Mouse (Mus musculus) forebrain, embryonic 14.5 days (tissue): ENCODE measurements around the gene Sema7a. TPM values are rescaled to one million over a fixed set of nuclear protein-coding genes. Genes with fewer than 3 reads are reported as not detected.

Experiments used
- ATAC-seq: fragments of 200-750 bp; cut with Nextera tagmentation; 2 replicates; pipeline ENCODE4 v1.8.0; 2017; ENCODE audit warnings: mild to moderate bottlenecking, moderate library complexity
- DNase-seq: peaks from one replicate; pipeline ENCODE4 v3.0.0-alpha.2; 2015; ENCODE audit warnings: low spot score
- H3K27ac ChIP-seq: fragments of 300-500 bp; sonication (generic); 2 replicates; pipeline ENCODE4 v1.5.1; 2014; ENCODE audit warnings: low read depth, mild to moderate bottlenecking, control low read depth, low read length, moderate library complexity
- H3K27me3 ChIP-seq: fragments of 300-500 bp; sonication (generic); replicated peaks from 2 replicates; pipeline ENCODE4 v1.6.1; 2014; ENCODE audit warnings: low read length, control low read depth, mixed read lengths; ENCODE audit not compliant: control insufficient read depth, insufficient read depth
- H3K36me3 ChIP-seq: fragments of 300-500 bp; sonication (generic); 2 replicates; pipeline ENCODE4 v1.6.1; 2014; ENCODE audit warnings: low read length, control low read depth; ENCODE audit not compliant: control insufficient read depth, insufficient read depth
- H3K4me1 ChIP-seq: fragments of 300-500 bp; sonication (generic); 2 replicates; pipeline ENCODE4 v1.6.1; 2014; ENCODE audit warnings: antibody characterized with exemption, low read length, control low read depth; ENCODE audit not compliant: control insufficient read depth, insufficient read depth
- H3K4me2 ChIP-seq: fragments of 300-500 bp; sonication (generic); 2 replicates; pipeline ENCODE4 v1.6.1; 2014; ENCODE audit warnings: mild to moderate bottlenecking, control low read depth, low read length
- H3K4me3 ChIP-seq: fragments of 300-500 bp; sonication (generic); 2 replicates; pipeline ENCODE4 v1.5.1; 2014; ENCODE audit warnings: low read depth, low read length, control low read depth
- H3K9ac ChIP-seq: fragments of 300-500 bp; sonication (generic); 2 replicates; pipeline ENCODE4 v1.6.1; 2014; ENCODE audit warnings: mild to moderate bottlenecking, low read length, control low read depth, moderate library complexity
- H3K9me3 ChIP-seq: fragments of 300-500 bp; sonication (generic); replicated peaks from 2 replicates; pipeline ENCODE4 v1.6.1; 2016; ENCODE audit warnings: low read length, control low read depth, mixed read lengths; ENCODE audit not compliant: control insufficient read depth
- WGBS: fragments of 180-500 bp; shearing (Covaris S2); extraction: QIAGEN DNeasy Blood & Tissue Kit; methylation state at CpG from one replicate; pipeline ENCODE4 v1.1.7; 2014; 5-methylcytosine and 5-hydroxymethylcytosine counted together
- polyA plus RNA-seq: library from polyadenylated mRNA; unstranded; fragments of >200 nt; fragmentation: Nextera tagmentation; extraction: Ambion mirVana; gene quantifications from 2 replicates; pipeline ENCODE4 v1.2.1, GENCODE M21; 2014

Sema7a gene
- polyA plus RNA-seq, 1 experiment from 2014 or later, result 3.6 TPM

DNA sequence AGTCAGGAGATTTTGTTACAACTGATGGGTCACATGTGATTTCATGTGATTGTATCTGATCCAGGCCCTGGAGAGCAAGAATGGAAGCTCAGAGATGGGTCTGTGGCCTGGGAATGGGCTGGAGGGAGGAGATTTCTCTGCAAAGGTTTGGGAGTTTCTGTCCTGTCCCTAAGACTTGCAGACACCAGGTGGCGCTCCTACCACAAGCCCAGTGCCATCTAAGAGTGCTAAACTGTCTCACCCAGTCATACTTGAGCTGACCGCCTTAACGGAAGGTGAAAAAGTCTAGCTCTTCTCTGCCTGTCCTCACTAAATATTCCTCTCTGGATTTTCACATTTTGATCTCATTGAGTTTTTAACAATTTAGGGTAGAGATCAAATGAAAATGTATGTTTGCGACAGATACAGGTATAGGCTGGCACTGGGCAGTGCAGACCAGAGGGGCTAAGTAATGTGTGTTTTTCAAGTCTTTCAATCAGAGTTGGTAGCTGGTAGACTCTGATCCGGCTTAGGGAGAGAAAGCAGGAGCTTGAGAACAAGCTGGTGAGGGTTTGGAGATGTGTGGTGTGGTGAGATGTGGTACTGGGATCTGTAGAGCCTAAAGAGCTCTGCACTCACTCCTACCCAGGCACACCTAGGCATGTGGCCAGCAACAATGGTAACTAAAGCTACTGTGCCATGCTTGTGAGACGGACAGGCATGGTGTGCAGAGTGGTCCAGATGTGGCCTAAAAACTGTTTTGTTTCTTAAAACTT, 4.1 kb upstream of the Sema7a start:
- no peak overlapping the region for H3K27ac ChIP-seq
- H3K4me3 ChIP-seq, result no peak overlapping the region
- H3K9me3 ChIP-seq, result no peaks in the 10 kb centered on the region
- H3K27me3 ChIP-seq, result no peaks in the 10 kb centered on the region
- H3K36me3 ChIP-seq, result no peaks in the 10 kb centered on the region; the same call in 1 of the 2 replicates
- H3K9ac ChIP-seq, result no peak overlapping the region
- no peak overlapping the region for H3K4me2 ChIP-seq
- peaks cover 7% of the 10 kb centered on the region for H3K4me1 ChIP-seq
- DNase-seq (peak; percentile 88), ATAC-seq (no peak)
- WGBS, result 30% methylated on average over 6 of the region's 6 CpGs

DNA sequence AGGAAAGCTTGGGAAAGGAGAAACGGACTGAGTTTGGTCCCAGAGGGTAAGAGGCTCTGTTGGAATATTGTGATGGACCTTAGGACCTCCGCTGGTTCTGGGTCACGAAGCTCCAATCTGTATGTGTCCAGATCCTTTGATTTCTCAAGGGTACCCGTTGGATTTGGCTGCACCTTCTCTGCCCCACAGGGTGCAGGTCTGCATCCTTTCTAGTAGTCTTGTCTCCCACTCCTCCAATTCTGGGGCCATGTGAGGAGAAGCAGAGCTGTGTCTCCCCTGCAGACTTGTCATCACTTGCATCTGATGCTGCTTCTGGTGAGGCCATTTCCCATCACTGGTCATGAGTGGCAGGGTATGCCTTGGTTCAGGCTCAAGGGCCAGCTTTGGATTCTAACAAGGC, 2.7 kb upstream of the Sema7a start:
- Histone ChIP-seq H3K27ac (no peak overlapping the region), H3K4me2 (no peak overlapping the region), H3K4me3 (no peak overlapping the region), H3K36me3 (no peaks in the 10 kb centered on the region), H3K9ac (no peak overlapping the region), H3K4me1 (peaks cover 12% of the 10 kb centered on the region), H3K9me3 (no peaks in the 10 kb centered on the region), H3K27me3 (no peaks in the 10 kb centered on the region; the same call in 1 of the 2 replicates)
- DNase-seq (no peak), ATAC-seq (no peak)
- WGBS, result 88% methylated on average over 4 of the region's 4 CpGs

DNA sequence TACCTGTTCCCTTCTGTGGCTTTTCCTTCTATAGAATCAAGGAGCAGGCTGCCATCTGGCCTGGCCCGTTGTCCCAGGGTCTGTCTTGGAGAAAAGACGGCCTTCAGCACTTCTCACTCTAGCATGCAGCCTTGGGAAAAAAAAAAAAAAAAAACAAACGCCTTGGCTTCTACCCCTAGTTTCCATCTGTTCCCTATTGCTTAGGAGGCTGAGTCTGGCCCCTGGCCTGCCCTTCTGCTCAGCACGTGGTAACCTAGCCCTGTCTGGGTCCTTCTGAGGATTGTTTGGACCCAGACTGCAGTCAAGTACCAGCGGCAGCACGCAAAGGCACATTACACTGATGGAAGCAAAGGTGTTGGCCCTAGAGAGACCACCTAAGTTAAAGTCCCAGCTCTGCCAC, 2.3 kb upstream of the Sema7a start:
- Histone ChIP-seq H3K4me1 (peaks cover 15% of the 10 kb centered on the region), H3K27ac (no peak overlapping the region), H3K4me3 (no peak overlapping the region), H3K36me3 (no peaks in the 10 kb centered on the region), H3K9me3 (no peaks in the 10 kb centered on the region), H3K9ac (no peak overlapping the region), H3K4me2 (no peak overlapping the region), H3K27me3 (no peaks in the 10 kb centered on the region; the same call in 1 of the 2 replicates)
- DNase-seq (no peak), ATAC-seq (no peak)
- WGBS, result 52% methylated on average over 6 of the region's 6 CpGs

DNA sequence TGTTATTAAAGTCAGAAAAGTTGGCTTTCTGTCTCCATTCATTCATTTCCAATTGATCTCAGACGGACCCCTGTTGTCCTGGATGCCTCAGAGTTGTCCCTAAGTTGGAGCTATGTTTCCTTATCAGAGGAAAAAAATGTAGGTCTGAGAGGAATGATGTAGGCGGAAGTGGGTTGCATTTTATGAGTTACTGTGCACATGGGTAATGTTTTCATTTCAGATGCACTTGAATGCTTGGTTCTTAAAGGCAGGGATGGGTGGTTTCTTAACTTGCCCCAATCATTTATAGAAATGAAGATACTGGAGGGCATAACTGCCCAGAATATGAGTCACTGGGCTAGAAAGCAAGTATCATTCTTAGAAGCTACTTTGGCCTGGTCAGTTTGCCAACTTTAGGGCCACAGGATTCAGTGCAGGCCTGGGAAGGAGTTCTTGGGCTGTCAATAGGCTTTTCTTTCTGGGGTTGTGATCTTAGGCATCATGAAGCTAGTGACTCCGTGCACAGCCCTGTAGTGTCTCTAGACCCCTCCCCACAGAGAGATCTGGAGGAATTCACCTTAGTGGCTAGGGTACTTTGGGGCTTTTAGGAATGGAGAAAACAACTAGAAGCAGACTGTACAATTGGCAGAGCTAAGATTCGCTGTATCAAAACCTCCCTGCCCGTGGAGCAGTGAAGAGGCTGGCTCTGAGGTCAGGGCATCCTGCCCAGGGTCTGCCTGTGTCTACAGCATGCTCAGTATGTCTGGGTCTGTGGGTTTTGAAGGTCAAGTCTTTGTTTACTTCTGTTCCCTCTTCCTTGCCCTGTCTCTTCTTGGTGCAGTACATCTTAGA, 1.5 kb upstream of the Sema7a start:
- ATAC-seq, result no peak
- WGBS, result 79% methylated on average over 5 of the region's 5 CpGs
- H3K4me1 ChIP-seq, result peaks cover 19% of the 10 kb centered on the region
- H3K27me3 ChIP-seq, result no peaks in the 10 kb centered on the region; the same call in 1 of the 2 replicates
- peak overlapping the region; percentile 88; the same call in 1 of the 2 replicates for H3K4me2 ChIP-seq
- no peak overlapping the region for H3K4me3 ChIP-seq
- H3K9ac ChIP-seq, result no peak overlapping the region
- no peak for DNase-seq
- H3K36me3 ChIP-seq, result no peaks in the 10 kb centered on the region
- H3K27ac ChIP-seq, result peak overlapping the region; percentile 30; the same call in 1 of the 2 replicates
- H3K9me3 ChIP-seq, result no peaks in the 10 kb centered on the region

DNA sequence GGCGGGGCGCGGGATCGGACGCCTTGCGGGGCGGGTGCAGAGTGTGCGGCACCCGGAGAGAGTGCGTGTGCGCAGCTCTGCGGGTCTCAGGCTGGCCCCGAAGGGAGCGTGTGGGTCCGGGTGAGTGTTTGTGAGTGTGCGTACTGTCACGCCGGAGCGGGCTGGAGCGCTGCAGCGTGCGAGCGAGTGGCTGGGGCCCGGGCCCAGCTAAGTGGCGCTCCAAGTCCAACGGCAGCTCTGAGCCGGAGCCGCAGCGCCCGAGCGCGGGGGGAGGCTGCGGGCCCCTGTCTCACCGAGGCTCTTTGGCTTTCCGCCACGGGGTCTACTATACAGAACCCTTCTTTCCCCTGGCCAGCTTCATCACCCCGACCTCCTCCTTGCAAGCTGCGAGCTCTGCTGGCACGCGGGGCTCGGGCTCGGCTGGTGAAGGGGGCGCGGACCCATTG, 460 bp downstream of the Sema7a start:
- ATAC-seq (peak; percentile 66), DNase-seq (peak; percentile 75)
- WGBS, result under 1% methylated on average over 39 of the region's 44 CpGs
- Histone ChIP-seq H3K9me3 (no peaks in the 10 kb centered on the region), H3K4me1 (peaks cover 19% of the 10 kb centered on the region), H3K36me3 (no peaks in the 10 kb centered on the region), H3K9ac (peak overlapping the region; percentile 91), H3K4me2 (peak overlapping the region; percentile 88), H3K27ac (peak overlapping the region; percentile 95), H3K27me3 (no peaks in the 10 kb centered on the region; the same call in 1 of the 2 replicates), H3K4me3 (peak overlapping the region; percentile 81)

DNA sequence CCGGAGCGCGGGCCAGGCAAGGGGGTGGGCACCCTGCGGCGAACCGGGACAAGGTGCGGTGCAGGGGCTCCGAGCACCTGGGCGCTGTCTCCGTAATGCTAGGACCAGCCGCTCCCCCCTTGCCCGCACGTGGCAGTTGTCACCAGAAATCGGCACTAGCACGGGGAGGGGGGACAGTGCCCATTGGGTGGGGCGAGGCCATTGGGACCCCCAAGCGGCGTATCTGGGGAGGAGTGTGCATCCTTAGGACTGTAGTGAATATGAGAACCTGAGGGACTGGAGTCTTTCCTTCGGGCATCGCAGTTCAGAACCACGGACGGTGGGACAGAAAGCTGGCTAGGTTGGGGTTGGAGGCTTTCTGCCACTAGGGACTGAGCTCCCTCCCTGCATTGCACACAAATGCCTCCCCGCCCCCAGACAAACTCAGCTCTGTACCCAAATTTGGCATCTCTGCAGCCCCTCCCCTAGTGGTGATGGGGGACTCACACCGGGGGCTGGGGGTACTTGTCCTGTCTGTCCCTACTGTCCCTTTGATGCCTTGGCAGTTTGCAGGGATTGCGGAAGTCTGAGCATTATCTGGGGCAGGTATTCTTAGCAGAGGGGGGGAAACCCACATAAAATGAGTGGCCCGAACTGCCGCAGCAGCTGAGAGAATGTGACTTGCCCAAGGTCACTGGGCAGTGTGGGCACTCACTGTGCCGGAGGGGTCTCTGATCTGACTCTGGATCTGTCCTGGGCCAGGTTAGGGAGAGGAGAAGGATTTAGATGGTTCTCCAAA, 1.1 kb downstream of the Sema7a start:
- Histone ChIP-seq H3K36me3 (no peaks in the 10 kb centered on the region), H3K4me2 (peak overlapping the region; percentile 88), H3K4me3 (peak overlapping the region; percentile 81), H3K9me3 (no peaks in the 10 kb centered on the region), H3K27ac (peak overlapping the region; percentile 95), H3K4me1 (peaks cover 21% of the 10 kb centered on the region), H3K9ac (peak overlapping the region; percentile 91), H3K27me3 (no peaks in the 10 kb centered on the region; the same call in 1 of the 2 replicates)
- peak; percentile 44 for DNase-seq
- 8% methylated on average over 28 of the region's 28 CpGs for WGBS
- ATAC-seq, result peak; percentile 6

DNA sequence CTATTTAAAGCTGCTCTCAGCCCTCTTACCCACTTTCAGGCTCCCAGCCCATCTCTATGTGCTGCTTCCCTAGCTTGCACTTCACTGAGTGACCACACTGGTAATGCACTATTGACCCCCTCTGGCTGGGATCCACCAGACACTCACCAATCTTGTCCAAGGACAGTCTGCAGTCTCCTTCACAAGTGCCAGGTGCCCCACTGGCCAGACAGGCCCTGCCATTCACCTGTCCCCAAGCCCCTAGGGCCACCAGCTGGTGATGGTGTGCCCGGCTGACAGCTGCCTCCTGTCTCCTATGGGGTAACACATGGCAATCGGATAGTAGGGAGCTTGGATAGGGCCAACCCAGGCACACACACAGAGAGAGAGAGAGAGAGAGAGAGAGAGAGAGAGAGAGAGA, 2.1 kb downstream of the Sema7a start:
- no peaks in the 10 kb centered on the region for H3K9me3 ChIP-seq
- 0 out of 2 replicates have a peak overlapping the region, but pooled peaks have one; percentile 91 for H3K9ac ChIP-seq
- ATAC-seq, result no peak
- H3K4me2 ChIP-seq, result peak overlapping the region; percentile 88
- H3K4me1 ChIP-seq, result peaks cover 21% of the 10 kb centered on the region
- DNase-seq, result no peak
- H3K27ac ChIP-seq, result no peak overlapping the region
- H3K36me3 ChIP-seq, result no peaks in the 10 kb centered on the region
- no peaks in the 10 kb centered on the region; the same call in 1 of the 2 replicates for H3K27me3 ChIP-seq
- 56% methylated on average over 2 of the region's 2 CpGs for whole genome bisulfite sequencing
- peak overlapping the region; percentile 81 for H3K4me3 ChIP-seq

DNA sequence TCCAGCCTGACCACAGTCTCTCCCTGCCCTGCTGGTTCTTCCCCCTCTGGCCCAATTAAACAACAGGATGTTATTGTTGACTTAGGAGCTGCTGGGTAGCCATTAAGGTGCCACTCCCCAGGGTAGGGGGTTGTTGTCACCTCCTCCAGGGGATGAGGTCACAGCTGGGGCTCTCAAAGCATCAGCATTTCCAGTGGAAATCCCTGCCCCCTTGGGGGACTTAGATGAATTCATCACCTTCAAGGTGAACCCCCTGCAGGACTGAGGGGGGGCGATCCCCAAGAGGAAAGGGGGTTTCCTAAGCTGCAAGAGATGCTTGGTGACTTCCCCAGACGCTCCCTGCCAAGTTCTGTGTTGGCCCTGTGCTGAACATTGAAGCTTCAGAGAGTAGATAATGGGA, 3.2 kb downstream of the Sema7a start:
- WGBS, result 34% methylated on average over 2 of the region's 2 CpGs
- no peak overlapping the region for H3K9ac ChIP-seq
- ATAC-seq (no peak), DNase-seq (no peak)
- H3K27me3 ChIP-seq, result no peaks in the 10 kb centered on the region; the same call in 1 of the 2 replicates
- H3K4me3 ChIP-seq, result no peak overlapping the region
- no peaks in the 10 kb centered on the region for H3K9me3 ChIP-seq
- H3K4me2 ChIP-seq, result no peak overlapping the region; the same call in 1 of the 2 replicates
- no peaks in the 10 kb centered on the region for H3K36me3 ChIP-seq
- peaks cover 21% of the 10 kb centered on the region for H3K4me1 ChIP-seq
- H3K27ac ChIP-seq, result no peak overlapping the region
